Mouse (Mus musculus): Measurements from ENCODE around the gene Ufl1. TPM values are rescaled to one million over a fixed set of nuclear protein-coding genes. Genes with fewer than 3 reads are reported as not detected.

Ufl1 gene
- polyA plus RNA-seq, 1 experiment from 2014 or later = 45.3 TPM

Other genes with a start within 250 kb of the Ufl1 start
- gene Fhl5, start 38.9 kb downstream of the Ufl1 start, polyA plus RNA-seq (2014; fragmentation: Nextera tagmentation; extraction: Ambion mirVana) = not detected in 2 replicates